Mouse (Mus musculus) forebrain, embryonic 13.5 days (tissue): ENCODE results near the gene Prkca. TPM values are rescaled to one million over a fixed set of nuclear protein-coding genes. Genes with fewer than 3 reads are reported as not detected.

ENCODE experiments used
- ATAC-seq: fragments of 200-750 bp; cut with Nextera tagmentation; 2 replicates; pipeline ENCODE4 v1.8.0; 2017
- H3K27ac ChIP-seq: fragments of 300-500 bp; sonication (generic); 2 replicates; pipeline ENCODE4 v1.5.1; 2015; ENCODE audit warnings: inconsistent platforms, mild to moderate bottlenecking, moderate library complexity
- H3K27me3 ChIP-seq: fragments of 300-500 bp; sonication (generic); 2 replicates; pipeline ENCODE4 v1.6.1; 2015; ENCODE audit warnings: mild to moderate bottlenecking, inconsistent platforms
- H3K36me3 ChIP-seq: fragments of 300-500 bp; sonication (generic); 2 replicates; pipeline ENCODE4 v1.6.1; 2015; ENCODE audit warnings: mild to moderate bottlenecking, inconsistent platforms; ENCODE audit not compliant: poor library complexity, severe bottlenecking
- H3K4me1 ChIP-seq: fragments of 300-500 bp; sonication (generic); 2 replicates; pipeline ENCODE4 v1.6.1; 2015; ENCODE audit warnings: inconsistent platforms
- H3K4me2 ChIP-seq: fragments of 300-500 bp; sonication (generic); 2 replicates; pipeline ENCODE4 v1.6.1; 2015; ENCODE audit warnings: inconsistent platforms, mild to moderate bottlenecking, moderate library complexity
- H3K4me3 ChIP-seq: fragments of 300-500 bp; sonication (generic); 2 replicates; pipeline ENCODE4 v1.5.1; 2015; ENCODE audit warnings: mild to moderate bottlenecking, inconsistent platforms
- H3K9ac ChIP-seq: fragments of 300-500 bp; sonication (generic); 2 replicates; pipeline ENCODE4 v1.6.1; 2015; ENCODE audit warnings: mild to moderate bottlenecking, inconsistent platforms
- H3K9me3 ChIP-seq: fragments of 300-500 bp; sonication (generic); replicated peaks from 2 replicates; pipeline ENCODE4 v1.6.1; 2016; ENCODE audit warnings: inconsistent platforms
- WGBS: fragments of 180-500 bp; shearing (Covaris S2); methylation state at CpG from one replicate; pipeline ENCODE4 v1.1.7; 2015; 5-methylcytosine and 5-hydroxymethylcytosine counted together
- polyA plus RNA-seq: library from polyadenylated mRNA; unstranded; fragments of >200 nt; fragmentation: Nextera tagmentation; extraction: Ambion mirVana; gene quantifications from 2 replicates; pipeline ENCODE4 v1.2.1, GENCODE M21; 2015

Prkca gene
- polyA plus RNA-seq, 1 experiment from 2014 or later, result 4.2 TPM

DNA sequence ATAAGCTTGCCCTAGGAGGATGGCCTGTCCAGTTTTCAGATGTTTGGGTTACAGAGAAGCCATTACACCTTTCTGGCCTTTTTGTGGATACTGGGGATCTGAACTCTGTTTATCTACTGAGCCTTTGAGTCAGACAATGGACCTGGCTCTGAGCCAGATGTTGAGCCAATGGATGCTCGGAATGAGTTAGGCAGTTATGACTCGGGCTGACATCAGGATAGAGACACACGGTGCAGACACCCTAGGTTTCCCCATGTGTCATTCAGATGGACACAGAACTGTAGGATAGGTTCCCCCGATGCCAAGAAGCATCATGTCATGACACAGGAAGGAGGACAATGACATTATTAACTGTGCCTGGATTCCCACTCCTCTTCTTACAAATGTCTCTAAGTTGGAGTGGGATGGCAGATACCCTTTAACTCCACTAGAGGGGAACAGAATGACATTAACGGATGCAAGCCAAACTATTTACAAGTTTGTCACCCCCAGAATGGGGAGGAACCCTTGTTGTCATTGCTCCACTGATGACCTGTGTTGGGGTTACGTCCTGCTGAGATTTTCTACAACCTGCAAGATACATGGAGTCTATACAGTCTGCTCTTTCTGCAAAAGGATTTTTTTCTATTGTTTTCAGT is 271.0 kb downstream of the Prkca start:
- Histone ChIP-seq H3K36me3 (no peaks in the 10 kb centered on the region), H3K4me2 (no peak overlapping the region), H3K27me3 (no peaks in the 10 kb centered on the region), H3K9me3 (no peaks in the 10 kb centered on the region), H3K9ac (no peak overlapping the region), H3K27ac (no peak overlapping the region), H3K4me1 (no peaks in the 10 kb centered on the region), H3K4me3 (no peak overlapping the region)
- 78% methylated on average over 6 of the region's 6 CpGs for WGBS
- no peak for ATAC-seq

GRCm38 (mm10) chr11:108071230-108071629 is 272.5 kb downstream of the Prkca start:
- Histone ChIP-seq H3K4me1 (no peaks in the 10 kb centered on the region), H3K9me3 (no peaks in the 10 kb centered on the region), H3K4me3 (no peak overlapping the region), H3K36me3 (no peaks in the 10 kb centered on the region), H3K27me3 (no peaks in the 10 kb centered on the region), H3K4me2 (no peak overlapping the region), H3K9ac (no peak overlapping the region), H3K27ac (no peak overlapping the region)
- 69% methylated on average over 6 of the region's 6 CpGs for WGBS
- ATAC-seq, result no peak

GRCm38 (mm10) chr11:108070038-108070437 is 273.7 kb downstream of the Prkca start:
- no peak overlapping the region for H3K27ac ChIP-seq
- H3K36me3 ChIP-seq, result no peaks in the 10 kb centered on the region
- no peak overlapping the region for H3K4me3 ChIP-seq
- no peak overlapping the region for H3K4me2 ChIP-seq
- no peaks in the 10 kb centered on the region for H3K4me1 ChIP-seq
- no peaks in the 10 kb centered on the region for H3K27me3 ChIP-seq
- H3K9ac ChIP-seq, result no peak overlapping the region
- H3K9me3 ChIP-seq, result no peaks in the 10 kb centered on the region
- ATAC-seq, result no peak
- 58% methylated on average over 6 of the region's 6 CpGs for WGBS

DNA sequence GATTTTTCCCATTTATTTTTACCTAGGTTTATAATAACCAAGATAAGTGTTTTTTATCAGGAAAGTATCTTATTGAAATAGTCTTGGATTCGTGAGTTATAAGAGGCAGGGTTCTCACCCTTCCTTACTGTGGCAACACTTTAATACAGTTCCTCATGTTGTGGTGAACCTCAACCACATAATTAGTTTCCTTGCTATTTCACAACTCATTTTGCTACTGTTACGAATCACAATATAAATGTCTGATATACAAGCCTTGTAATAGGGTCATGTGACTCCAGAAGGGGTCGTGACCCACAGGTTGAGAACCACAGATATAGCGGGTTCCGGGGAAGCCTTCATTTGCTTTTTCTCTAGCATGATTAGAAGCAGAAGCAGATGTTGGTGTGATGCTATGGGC is 275.3 kb downstream of the Prkca start:
- no peaks in the 10 kb centered on the region for H3K9me3 ChIP-seq
- no peaks in the 10 kb centered on the region for H3K27me3 ChIP-seq
- H3K9ac ChIP-seq, result no peak overlapping the region
- no peak overlapping the region for H3K4me2 ChIP-seq
- no peak for ATAC-seq
- no peaks in the 10 kb centered on the region for H3K36me3 ChIP-seq
- no peak overlapping the region for H3K27ac ChIP-seq
- no peak overlapping the region for H3K4me3 ChIP-seq
- H3K4me1 ChIP-seq, result no peaks in the 10 kb centered on the region
- 91% methylated on average over 5 of the region's 5 CpGs for WGBS

GRCm38 (mm10) chr11:108067161-108067560 is 276.6 kb downstream of the Prkca start:
- no peak for ATAC-seq
- Histone ChIP-seq H3K4me3 (no peak overlapping the region), H3K4me1 (no peaks in the 10 kb centered on the region), H3K36me3 (no peaks in the 10 kb centered on the region), H3K9ac (no peak overlapping the region), H3K27ac (no peak overlapping the region), H3K9me3 (no peaks in the 10 kb centered on the region), H3K4me2 (no peak overlapping the region), H3K27me3 (no peaks in the 10 kb centered on the region)
- WGBS, result 92% methylated on average over 7 of the region's 7 CpGs

DNA sequence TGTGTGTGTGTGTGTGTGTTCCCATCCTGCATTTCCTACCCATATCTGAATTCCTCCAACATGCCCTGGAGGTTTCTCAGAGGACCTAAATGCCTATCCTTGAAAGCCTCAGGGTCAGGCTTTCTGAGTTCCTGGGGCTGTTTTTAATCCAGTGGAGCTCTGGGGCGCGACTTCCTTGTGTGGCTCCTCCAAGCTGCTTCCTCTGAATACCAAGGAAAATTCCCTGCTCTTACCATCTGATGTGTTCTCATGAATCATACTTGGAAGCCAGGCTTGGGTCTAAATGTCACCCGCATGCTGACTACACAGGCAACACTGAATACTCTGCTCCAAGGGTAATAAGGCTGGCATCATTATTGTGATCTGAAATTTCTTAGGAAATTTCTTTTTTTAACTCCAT is 279.3 kb downstream of the Prkca start:
- ATAC-seq, result no peak

DNA sequence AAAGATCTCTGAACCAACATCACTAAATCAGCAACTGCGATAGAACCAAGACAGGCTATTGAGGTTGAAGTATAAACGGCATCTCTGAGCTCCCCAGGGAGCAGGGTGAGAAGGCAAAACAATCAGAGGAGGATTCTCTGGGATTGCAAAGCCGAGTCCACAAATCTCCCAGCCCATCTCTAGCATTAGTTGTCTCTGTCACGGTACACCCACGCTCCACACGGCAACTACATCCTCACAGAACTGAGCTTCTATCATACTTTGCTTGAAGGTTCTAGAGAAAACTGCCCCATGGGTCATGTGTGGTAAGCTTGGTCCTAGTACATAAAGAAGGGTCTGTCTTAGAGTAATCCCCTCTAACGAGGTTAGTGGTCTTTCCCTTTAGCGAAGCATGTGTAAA is 280.6 kb downstream of the Prkca start:
- Histone ChIP-seq H3K9me3 (no peaks in the 10 kb centered on the region), H3K36me3 (no peaks in the 10 kb centered on the region), H3K9ac (no peak overlapping the region), H3K27ac (no peak overlapping the region), H3K4me1 (no peaks in the 10 kb centered on the region), H3K27me3 (no peaks in the 10 kb centered on the region), H3K4me2 (no peak overlapping the region), H3K4me3 (no peak overlapping the region)
- WGBS, result 53% methylated on average over 8 of the region's 8 CpGs
- no peak for ATAC-seq

More for the DNA sequence above, 279.3 kb downstream of the Prkca start:
- Histone ChIP-seq H3K36me3 (no peaks in the 10 kb centered on the region), H3K27ac (no peak overlapping the region), H3K4me2 (no peak overlapping the region), H3K4me1 (no peaks in the 10 kb centered on the region), H3K27me3 (no peaks in the 10 kb centered on the region), H3K4me3 (no peak overlapping the region), H3K9ac (no peak overlapping the region), H3K9me3 (no peaks in the 10 kb centered on the region)
- WGBS, result 86% methylated on average over 3 of the region's 3 CpGs

GRCm38 (mm10) chr11:108061571-108062479 is 281.9 kb downstream of the Prkca start:
- Histone ChIP-seq H3K27me3 (no peaks in the 10 kb centered on the region), H3K4me3 (no peak overlapping the region), H3K9me3 (no peaks in the 10 kb centered on the region), H3K27ac (no peak overlapping the region), H3K4me1 (no peaks in the 10 kb centered on the region), H3K36me3 (no peaks in the 10 kb centered on the region), H3K4me2 (no peak overlapping the region), H3K9ac (no peak overlapping the region)
- no peak for ATAC-seq
- 82% methylated on average over 17 of the region's 17 CpGs for whole genome bisulfite sequencing

DNA sequence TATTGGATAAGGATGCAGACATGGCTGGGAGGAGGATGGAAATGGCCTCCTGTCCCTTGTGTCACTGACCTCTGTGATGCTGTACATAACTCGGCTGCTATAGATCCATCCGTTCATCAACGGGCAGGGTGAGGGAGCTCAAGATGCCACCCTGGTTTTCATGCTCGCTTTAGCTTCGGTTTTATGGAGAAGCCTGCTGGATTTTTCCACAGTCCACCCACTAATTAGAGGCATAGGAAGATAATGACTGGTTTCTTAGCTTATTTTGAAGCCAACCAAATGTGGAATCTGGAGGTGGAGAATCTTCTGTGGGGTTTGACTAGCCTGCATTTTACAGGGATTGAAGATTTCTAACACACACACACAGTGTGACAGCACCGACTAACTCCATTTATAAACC is 286.6 kb downstream of the Prkca start:
- H3K4me1 ChIP-seq, result no peaks in the 10 kb centered on the region
- no peaks in the 10 kb centered on the region for H3K27me3 ChIP-seq

DNA sequence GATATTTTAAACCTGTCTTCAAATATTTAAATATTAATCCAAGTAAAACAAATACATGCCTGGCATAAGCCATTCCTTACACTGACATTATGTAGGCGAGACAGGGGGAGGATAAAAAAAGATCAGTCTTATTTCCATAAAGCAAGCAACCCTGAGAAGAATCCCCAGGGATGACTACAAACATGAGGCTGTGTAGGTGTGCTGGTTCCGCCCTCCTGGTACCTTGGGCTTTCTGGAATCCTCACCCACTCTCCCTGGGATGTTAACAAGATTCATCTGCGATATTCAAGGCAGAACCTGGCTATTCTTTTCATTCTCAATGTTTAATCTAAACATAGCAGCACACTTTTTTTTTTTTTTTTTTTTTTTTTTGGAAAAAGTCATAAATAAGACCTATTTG is 289.1 kb downstream of the Prkca start:
- H3K4me3 ChIP-seq, result no peak overlapping the region
- H3K4me2 ChIP-seq, result no peak overlapping the region
- no peak overlapping the region for H3K27ac ChIP-seq
- ATAC-seq, result no peak
- no peaks in the 10 kb centered on the region for H3K27me3 ChIP-seq
- no peak overlapping the region for H3K9ac ChIP-seq
- H3K9me3 ChIP-seq, result no peaks in the 10 kb centered on the region
- no peaks in the 10 kb centered on the region for H3K4me1 ChIP-seq
- 91% methylated on average over 3 of the region's 3 CpGs for WGBS
- no peaks in the 10 kb centered on the region for H3K36me3 ChIP-seq

More for the DNA sequence above, 286.6 kb downstream of the Prkca start:
- Histone ChIP-seq H3K9ac (no peak overlapping the region), H3K4me2 (no peak overlapping the region), H3K36me3 (no peaks in the 10 kb centered on the region), H3K27ac (no peak overlapping the region), H3K4me3 (no peak overlapping the region), H3K9me3 (no peaks in the 10 kb centered on the region)
- WGBS, result 91% methylated on average over 6 of the region's 6 CpGs
- no peak for ATAC-seq

GRCm38 (mm10) chr11:108053746-108054145 is 290.0 kb downstream of the Prkca start:
- Histone ChIP-seq H3K27me3 (no peaks in the 10 kb centered on the region), H3K4me1 (no peaks in the 10 kb centered on the region), H3K4me2 (no peak overlapping the region), H3K36me3 (no peaks in the 10 kb centered on the region), H3K27ac (no peak overlapping the region), H3K9me3 (no peaks in the 10 kb centered on the region), H3K9ac (no peak overlapping the region), H3K4me3 (no peak overlapping the region)
- WGBS, result 85% methylated on average over 10 of the region's 10 CpGs
- no peak for ATAC-seq

GRCm38 (mm10) chr11:108041669-108042068 is 302.1 kb downstream of the Prkca start:
- H3K36me3 ChIP-seq, result no peaks in the 10 kb centered on the region
- H3K9ac ChIP-seq, result no peak overlapping the region
- H3K4me3 ChIP-seq, result no peak overlapping the region
- no peak overlapping the region for H3K27ac ChIP-seq
- H3K9me3 ChIP-seq, result no peaks in the 10 kb centered on the region
- no peak overlapping the region for H3K4me2 ChIP-seq
- H3K4me1 ChIP-seq, result peaks cover 17% of the 10 kb centered on the region; the same call in 1 of the 2 replicates
- H3K27me3 ChIP-seq, result 0 out of 2 replicates have a peak, but pooled peaks cover 2% of the 10 kb centered on the region
- 78% methylated on average over 7 of the region's 7 CpGs for WGBS
- ATAC-seq, result no peak
